Mouse (Mus musculus) kidney, postnatal 36 days (tissue): ENCODE measurements at regions not wholly inside any gene's neighbourhood (a gene's known extent, or its start where the extent isn't known, plus 50 kb on each side); places are given as distances from the start of the nearest gene placed in this dataset.

Source experiments
- DNase-seq, 2 experiments: peaks; one replicate each; pipeline ENCODE4 v3.0.0; 2021 to 2022; ENCODE audit warnings: mixed read lengths in 2 of 2

DNA sequence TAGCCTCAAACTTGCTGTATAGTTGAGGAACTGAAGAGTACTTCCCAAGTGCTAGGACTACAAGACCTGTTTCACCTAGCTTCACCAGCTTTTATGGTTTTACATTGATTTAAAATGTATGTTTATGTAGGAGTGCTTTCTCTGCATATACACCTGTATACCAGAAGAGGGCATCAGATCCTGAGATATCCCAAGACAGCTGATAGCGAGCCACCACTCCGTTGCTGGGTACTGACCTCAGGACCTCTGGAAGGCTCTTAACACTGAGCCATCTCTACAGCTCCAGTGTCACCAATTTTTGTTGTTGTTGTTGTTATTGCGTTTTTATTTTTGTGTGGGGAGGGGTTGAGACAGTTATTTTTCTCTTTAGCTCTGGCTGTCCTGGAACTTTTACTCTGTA is 55.9 kb upstream of the Ddx3x start:
- no peak for DNase-seq

DNA sequence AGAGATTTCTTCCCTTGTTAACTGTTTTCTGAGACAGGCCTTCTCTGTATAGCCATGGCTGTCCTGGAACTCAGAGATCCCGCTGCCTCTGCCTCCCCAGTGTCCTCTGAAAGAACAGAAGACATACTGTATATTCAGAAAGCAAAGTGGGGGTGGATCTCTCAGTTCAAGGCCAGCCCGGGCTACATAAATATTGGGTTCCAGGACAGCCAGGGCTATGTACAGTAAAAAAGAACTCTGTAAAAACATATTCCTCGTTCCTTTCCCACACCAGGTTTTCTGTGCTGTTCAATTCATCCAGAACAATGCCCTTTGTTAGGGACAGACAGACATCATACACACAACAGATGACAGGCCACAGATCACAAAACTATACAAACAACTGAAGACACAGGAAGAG is 54.3 kb upstream of the Ddx3x start:
- no peak for DNase-seq

DNA sequence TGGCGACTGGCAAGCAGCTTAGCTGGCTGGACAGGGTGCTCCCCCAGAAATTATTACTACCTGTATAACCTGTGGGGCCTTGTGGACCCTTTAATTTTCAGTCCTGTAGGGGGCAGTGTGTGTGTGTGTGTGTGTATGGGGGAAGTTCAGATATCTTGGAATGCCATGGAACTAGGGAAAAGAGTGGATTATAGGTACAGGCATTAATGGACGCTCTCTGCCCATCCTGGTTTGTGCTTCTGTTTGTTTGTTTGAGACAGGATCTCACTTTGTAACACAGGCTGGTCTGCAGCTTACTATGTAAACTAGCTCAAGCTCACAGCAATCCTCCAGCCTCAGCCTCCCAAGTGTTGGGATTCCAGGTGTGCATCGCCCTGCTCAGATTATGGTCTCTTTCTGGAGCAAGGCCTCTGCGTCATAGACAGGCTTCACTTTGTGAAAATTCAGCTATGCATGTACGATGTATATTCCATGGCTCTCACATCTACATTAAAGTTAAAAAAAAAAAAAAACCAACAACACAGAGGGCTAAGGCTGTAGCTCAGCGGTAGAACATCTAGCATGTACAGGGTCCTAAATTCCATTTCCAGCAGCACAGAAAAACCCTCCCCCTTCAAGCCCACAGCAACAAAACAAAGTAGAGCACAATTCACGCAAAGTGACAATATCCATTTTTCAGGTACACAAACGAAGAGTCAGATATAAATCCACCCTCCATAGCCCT is 50.7 kb upstream of the Ddx3x start:
- DNase-seq, result peak; percentile 43 to 77

GRCm38 (mm10) chrX:13230615-13231179 is 50.1 kb upstream of the Ddx3x start:
- DNase-seq, result peak; percentile 82 to 92
